Mouse (Mus musculus): ENCODE results near the gene Ubox5.
"Not testable (repeated sequence)": the region's sequence is repeated elsewhere in the genome, so short reads cannot be mapped to it uniquely, and the experiment has no call there.

Ubox5 gene

GRCm38 (mm10) chr2:130629839-130630203 is at the start of gene Ubox5, which contains the start of gene Fastkd5:
Gene Ubox5, minus strand, starts transcription at chr2:130630038.
Gene Fastkd5, minus strand, starts transcription at chr2:130630027.
- in situ Hi-C loops (cut with MboI; ENCODE audit: unreplicated experiment in 2 of 2): loop anchor here in 1 of 2 experiments (5.0 kb wide), 1 partner anchor 37 kb away; the partner anchor contains the start of gene Itpa

DNA sequence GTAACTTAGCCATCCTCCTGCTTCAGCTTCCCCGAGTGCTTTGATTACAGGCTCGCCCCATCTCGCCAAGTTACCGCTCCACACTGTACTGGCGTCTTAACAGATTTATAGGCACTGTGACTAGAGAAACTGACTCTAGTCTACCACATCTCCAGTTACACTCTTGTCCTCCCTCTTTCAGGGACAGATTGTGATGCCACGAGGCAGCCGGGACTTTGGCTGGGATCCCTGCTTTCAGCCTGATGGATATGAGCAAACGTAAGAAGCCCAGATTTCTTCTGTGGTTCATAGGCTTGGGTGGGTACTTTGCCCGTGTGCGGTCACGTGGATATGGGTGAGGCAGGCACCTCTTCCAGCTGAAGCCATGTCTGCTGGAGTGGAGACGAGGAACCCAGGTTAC is 49.3 kb upstream of the Ubox5 start:
- in situ Hi-C loops (cut with MboI; ENCODE audit: unreplicated experiment in 2 of 2): loop anchor here in 1 of 2 experiments (5.0 kb wide), 1 partner anchor 33 kb away; no protein-coding TSS in a partner anchor

GRCm38 (mm10) chr2:130677211-130677610 is 47.4 kb upstream of the Ubox5 start:
- in situ Hi-C loops (cut with MboI; ENCODE audit: unreplicated experiment in 2 of 2): loop anchor here in 1 of 2 experiments (5.0 kb wide), 1 partner anchor 35 kb away; no protein-coding TSS in a partner anchor

DNA sequence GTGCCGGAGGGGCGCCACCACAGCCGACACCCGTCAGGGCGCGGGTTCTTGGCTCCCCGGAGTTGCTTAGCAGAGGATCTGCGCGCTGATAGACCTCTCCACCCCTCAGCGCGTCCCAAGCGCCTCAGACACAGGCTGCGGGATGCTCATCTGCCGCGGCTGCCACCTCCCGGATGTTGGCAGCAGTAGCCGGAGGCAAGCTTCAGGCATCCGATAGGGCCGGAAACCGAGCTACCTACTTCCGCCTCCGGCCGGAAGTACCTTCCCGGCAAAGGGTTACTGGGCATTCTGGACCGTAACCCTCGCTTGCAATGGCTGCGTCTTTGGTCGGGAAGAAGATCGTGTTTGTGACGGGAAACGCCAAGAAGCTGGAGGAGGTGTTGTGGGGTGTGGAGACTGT is 37.7 kb upstream of the Ubox5 start, which contains the start of gene Itpa:
Itpa (plus strand) TSS at position 52 of the 400 bp plus-strand sequence.
- in situ Hi-C loops (cut with MboI; ENCODE audit: unreplicated experiment in 2 of 2): loop anchor here (5.0 to 10.0 kb wide), 4 partner anchors 35 to 243 kb away; partner anchors contain the start of genes Fastkd5 (in 1 of the 2), Pced1a (in 1 of the 2), Ubox5 (in 1 of the 2) and Vps16 (in 1 of the 2)

- in situ Hi-C loops (cut with MboI; ENCODE audit: unreplicated experiment in 2 of 2): loop anchor here (10.0 kb wide), 2 partner anchors 101 to 239 kb away; partner anchors contain the start of genes Pced1a (in 1 of the 2) and Vps16 (in 1 of the 2)
These were observed 34.4 kb upstream of the Ubox5 start, which contains the start of gene Ddrgk1 for GRCm38 (mm10) chr2:130664102-130664701. Gene Ddrgk1, minus strand, starts transcription at chr2:130664659.

DNA sequence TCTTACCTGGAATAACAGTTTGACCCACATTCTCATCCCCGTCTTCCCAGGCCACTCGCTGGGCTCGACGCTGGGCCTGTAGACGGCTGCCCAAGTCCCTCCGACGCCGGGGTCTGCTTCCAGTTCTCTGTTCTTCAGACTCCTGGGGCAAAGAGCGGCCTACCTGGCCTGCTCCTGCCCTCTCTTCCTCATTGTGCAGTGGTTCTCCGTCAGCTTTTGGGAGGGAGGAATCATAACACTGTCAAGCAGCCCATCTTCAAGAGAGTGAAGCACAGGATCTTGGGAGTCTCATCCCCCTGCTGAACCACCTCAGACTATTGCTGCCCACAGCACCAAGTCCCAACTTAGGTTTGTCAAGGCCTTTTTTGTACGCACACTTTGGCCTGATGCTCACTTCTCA is 33.5 kb upstream of the Ubox5 start:
- in situ Hi-C loops (cut with MboI; ENCODE audit: unreplicated experiment in 2 of 2): loop anchor here (10.0 kb wide), 2 partner anchors 101 to 239 kb away; partner anchors contain the start of genes Pced1a (in 1 of the 2) and Vps16 (in 1 of the 2)

DNA sequence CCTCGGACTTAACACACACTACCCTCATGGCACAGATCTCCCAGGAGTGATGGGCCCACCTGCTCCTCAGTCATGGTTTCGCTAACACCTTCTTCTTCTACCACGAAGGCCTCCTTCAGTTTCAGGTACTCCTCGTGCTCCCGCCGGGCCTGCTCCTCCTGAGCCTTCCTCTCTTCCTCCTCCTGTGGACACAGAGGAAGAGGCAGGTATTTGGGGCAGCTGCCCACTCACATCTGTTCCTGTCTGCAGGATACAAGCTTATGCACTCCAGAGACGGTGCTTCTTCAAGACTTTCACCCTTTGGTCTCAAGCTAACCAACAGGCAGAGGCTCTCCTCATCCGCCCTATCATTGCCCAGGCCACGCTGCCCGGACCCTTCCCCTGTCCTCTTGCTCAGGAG is 28.7 kb upstream of the Ubox5 start:
- in situ Hi-C loops (cut with MboI; ENCODE audit: unreplicated experiment in 2 of 2): no loop called here

GRCm38 (mm10) chr2:130657541-130657940 is 27.7 kb upstream of the Ubox5 start:
- in situ Hi-C loops (cut with MboI; ENCODE audit: unreplicated experiment in 2 of 2): no loop called here

DNA sequence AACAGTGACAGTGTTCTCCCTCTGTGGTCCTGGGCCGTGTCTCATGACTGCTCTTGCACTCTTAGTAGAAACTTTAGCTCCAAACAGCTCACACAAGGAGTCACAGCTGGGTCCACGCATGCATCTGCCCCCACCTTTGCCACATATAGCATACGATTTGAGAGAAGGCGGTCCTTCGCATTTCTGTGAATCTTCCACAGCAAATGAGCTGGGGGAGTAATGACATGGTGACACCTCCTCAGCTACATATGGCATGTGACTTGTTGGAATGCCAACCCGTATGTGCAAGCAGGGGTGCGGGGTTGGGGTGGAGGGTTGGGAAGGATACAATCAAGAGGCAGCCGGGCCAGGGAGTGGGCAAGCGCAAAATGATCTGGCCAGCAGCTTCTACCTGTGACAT is 26.7 kb upstream of the Ubox5 start:
- in situ Hi-C loops (cut with MboI; ENCODE audit: unreplicated experiment in 2 of 2): no loop called here

DNA sequence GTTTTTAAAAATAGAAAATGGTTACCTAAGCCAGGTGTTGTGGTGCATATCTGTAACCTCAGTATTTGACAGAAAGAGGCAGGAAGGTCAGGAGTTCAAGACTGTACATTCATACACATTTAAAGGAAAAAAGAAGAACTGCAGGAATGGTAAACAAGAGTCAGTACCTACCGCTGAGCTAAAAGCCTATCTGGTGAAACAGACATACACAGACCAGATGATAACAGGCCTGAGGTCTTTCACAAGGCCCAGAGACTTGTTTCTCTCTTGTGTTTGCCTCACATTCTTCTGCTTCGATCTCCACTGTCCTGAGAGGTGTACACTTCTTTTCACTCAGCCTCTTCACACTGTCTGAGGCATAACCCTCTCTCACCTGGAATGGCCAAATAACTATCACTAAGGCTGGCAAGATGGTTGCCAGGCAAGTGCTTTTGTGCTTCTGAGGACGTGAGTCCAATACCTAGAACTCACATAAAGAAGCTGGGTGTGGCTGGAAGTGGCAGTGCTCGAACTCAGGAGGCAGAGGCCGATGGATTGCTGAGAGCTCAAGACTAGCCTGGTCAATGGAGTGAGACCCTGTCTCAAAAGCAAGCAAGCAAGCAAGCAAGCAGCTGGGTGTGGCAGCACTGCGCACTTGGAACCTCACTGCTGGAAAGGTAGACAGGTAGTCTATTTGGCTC is 26.0 kb upstream of the Ubox5 start:
- in situ Hi-C loops (cut with MboI; ENCODE audit: unreplicated experiment in 2 of 2): no loop called here

DNA sequence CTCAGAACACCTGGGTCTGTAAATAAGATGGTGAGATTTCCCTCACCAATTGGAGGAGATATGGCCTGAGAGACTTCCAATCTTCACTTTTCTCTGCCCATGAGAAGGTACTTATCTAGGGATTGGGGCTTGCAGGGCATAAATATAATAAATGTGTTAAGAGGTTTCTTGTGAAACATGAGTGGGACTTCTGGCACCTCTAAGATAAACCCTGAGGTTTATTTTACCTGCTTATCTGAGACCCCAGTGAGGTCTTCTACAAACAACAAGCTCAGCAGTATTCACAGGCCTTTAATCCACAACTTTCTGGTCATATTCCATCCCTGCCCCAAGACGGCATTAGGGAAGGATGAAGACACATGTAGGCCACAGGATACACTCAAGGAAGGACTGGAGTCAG is 23.9 kb upstream of the Ubox5 start:
- in situ Hi-C loops (cut with MboI; ENCODE audit: unreplicated experiment in 2 of 2): no loop called here

GRCm38 (mm10) chr2:130653303-130653702 is 23.5 kb upstream of the Ubox5 start:
- in situ Hi-C loops (cut with MboI; ENCODE audit: unreplicated experiment in 2 of 2): no loop called here

GRCm38 (mm10) chr2:130649028-130649427 is 19.2 kb upstream of the Ubox5 start:
- in situ Hi-C loops (cut with MboI; ENCODE audit: unreplicated experiment in 2 of 2): not testable (repeated sequence)

DNA sequence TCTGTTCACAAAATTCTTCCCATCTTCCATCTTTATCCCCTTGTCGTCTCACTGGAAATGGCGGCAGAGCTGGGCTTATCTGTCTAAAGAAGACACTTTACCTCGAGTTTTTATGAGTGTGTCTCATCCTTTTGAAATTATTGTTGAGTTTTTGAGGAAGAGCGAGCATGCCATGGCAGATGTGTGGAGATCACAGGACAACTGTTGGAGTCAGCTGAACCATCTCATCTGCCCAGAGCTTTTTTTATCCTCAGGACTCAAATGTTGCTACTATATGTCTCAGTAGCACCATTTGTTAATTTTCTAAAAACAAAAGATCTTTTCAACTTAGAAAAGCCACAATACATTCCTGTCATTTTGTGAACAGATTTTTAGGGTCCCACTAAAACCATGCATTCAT is 15.4 kb upstream of the Ubox5 start:
- in situ Hi-C loops (cut with MboI; ENCODE audit: unreplicated experiment in 2 of 2): no loop called here

DNA sequence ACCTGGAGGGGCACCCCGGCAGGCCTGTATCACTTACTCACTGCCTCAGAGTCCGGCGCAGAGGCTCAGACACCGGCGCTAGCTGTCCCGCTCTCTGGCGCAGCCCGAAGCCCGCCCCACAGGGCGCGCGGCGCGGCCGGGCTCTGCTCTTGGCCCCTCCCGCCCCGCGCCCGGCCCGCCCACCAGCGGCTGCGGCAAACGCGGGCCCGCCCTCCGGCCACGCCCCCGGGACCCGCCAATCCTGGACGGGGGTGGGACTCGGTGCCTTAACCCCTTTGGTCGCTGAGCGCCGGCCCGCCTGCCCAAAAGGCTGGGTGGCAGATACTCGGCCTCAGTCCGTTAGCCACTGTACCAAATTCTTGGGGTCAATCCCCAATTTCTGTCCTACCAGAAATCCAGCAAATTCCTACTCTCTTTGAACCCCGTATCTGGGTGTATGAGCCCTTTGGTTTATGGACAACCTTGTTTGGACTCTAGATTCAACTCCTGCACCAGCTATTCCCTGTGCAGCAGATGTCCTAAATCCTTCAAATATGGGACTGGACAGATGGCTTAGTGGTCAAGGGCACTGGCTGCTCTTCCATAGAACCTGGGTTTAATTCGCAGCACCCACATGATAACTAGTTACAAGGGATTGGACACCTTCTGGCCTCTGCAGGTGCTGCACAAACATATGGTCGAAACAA is 13.0 kb upstream of the Ubox5 start, which contains the start of gene Lzts3:
Lzts3 (minus strand) TSS at position 120 of the 686 bp plus-strand sequence.
- in situ Hi-C loops (cut with MboI; ENCODE audit: unreplicated experiment in 2 of 2): no loop called here

DNA sequence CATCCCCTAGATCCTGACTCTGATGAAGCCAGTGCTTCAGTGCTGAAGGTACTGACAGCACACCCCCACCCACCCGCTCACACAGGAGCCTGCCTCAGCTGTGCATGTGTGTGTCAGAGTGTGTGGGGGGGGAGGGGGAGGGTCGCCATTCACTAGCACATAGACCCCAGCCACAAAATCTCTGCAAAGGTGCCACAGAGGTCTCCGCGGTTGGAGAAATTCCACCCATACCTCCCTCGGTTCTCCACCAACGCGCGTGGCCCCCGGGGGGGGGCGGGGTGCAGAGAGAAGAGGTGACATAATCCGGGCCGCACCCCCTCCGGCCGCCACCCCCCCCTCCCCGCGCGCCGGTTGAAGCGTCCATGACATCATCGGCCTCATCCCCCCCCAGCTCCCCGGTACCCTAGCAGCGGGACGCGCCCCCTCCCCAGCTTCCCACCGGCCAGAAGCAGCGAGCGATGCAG is 12.4 kb upstream of the Ubox5 start:
- in situ Hi-C loops (cut with MboI; ENCODE audit: unreplicated experiment in 2 of 2): no loop called here

- in situ Hi-C loops (cut with MboI; ENCODE audit: unreplicated experiment in 2 of 2): no loop called here
These were observed 11.7 kb upstream of the Ubox5 start for GRCm38 (mm10) chr2:130641351-130642025.

- in situ Hi-C loops (cut with MboI; ENCODE audit: unreplicated experiment in 2 of 2): no loop called here
These were observed 9.4 kb upstream of the Ubox5 start for GRCm38 (mm10) chr2:130639276-130639675.

DNA sequence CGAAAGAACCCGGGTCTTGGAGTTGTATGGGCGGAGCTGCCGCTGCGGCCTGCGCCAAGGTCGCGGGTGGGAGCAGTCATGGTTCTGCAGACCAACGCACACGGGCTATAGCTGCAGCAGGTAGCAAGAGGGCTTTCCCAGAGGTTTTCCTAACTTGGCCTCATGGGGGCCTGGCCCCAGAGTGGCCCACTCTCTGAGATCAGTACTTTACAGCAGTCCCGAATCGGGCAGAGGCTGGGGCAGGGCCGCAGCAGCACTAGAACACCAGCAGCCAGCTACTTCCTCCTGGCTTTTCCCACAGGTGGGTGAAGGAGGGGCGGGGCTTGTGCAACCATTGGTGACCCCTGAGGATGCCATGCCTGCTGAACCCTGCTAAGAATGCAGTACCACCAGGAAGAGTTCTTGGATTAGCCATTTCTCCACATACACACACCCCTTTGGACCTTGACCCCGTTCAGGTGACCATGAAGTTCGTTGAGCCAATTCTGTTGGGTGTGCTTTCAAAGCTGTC is 8.3 kb upstream of the Ubox5 start:
- in situ Hi-C loops (cut with MboI; ENCODE audit: unreplicated experiment in 2 of 2): no loop called here

DNA sequence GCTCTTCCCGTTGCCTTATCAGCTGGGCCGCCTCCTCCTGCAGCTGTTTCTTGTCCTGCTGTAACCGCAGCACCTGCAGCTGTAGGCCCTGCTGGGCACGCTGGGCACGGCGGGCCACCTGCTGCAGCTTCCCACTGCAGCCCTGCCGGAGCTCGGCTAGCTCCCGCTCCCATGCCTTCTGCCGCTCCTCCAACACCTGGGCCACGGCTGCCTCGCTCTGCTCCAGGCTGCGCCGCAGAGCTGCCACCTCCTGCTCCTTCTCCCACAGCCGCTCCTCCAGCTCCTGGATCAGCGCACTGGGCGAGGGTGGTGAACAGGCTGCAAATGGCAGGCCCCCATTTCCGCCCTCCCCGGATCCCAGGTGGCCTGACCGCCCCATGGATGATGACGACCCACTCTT is 6.0 kb upstream of the Ubox5 start:
- in situ Hi-C loops (cut with MboI; ENCODE audit: unreplicated experiment in 2 of 2): no loop called here
